Mouse (Mus musculus) intestine, postnatal 0 days (tissue): ENCODE data around the gene Celsr2. TPM values are rescaled to one million over a fixed set of nuclear protein-coding genes. Genes with fewer than 3 reads are reported as not detected.

ENCODE experiments used
- ATAC-seq: fragments of 200-750 bp; cut with Nextera tagmentation; 2 replicates; pipeline ENCODE4 v1.8.0; 2017; ENCODE audit warnings: mild to moderate bottlenecking, moderate TSS enrichment, moderate library complexity
- H3K27ac ChIP-seq: fragments of 300-500 bp; sonication (generic); 2 replicates; pipeline ENCODE4 v1.5.1; 2014; ENCODE audit warnings: mild to moderate bottlenecking, low read depth, low read length, moderate library complexity
- H3K27me3 ChIP-seq: fragments of 300-500 bp; sonication (generic); replicated peaks from 2 replicates; pipeline ENCODE4 v1.6.1; 2014; ENCODE audit warnings: low read length, mixed read lengths; ENCODE audit not compliant: control insufficient read depth, insufficient read depth
- H3K36me3 ChIP-seq: fragments of 300-500 bp; sonication (generic); 2 replicates; pipeline ENCODE4 v1.6.1; 2014; ENCODE audit warnings: mild to moderate bottlenecking, moderate library complexity; ENCODE audit not compliant: control insufficient read depth, insufficient read depth
- H3K4me1 ChIP-seq: fragments of 300-500 bp; sonication (generic); replicated peaks from 2 replicates; pipeline ENCODE4 v1.6.1; 2014; ENCODE audit warnings: antibody characterized with exemption, low read length, mixed read lengths; ENCODE audit not compliant: control insufficient read depth, insufficient read depth
- H3K4me2 ChIP-seq: fragments of 300-500 bp; sonication (generic); replicated peaks from 2 replicates; pipeline ENCODE4 v1.6.1; 2014; ENCODE audit warnings: low read depth, mild to moderate bottlenecking, moderate library complexity
- H3K4me3 ChIP-seq: fragments of 300-500 bp; sonication (generic); 2 replicates; pipeline ENCODE4 v1.5.1; 2014; ENCODE audit warnings: low read depth, low read length
- H3K9ac ChIP-seq: fragments of 300-500 bp; sonication (generic); 2 replicates; pipeline ENCODE4 v1.6.1; 2014; ENCODE audit warnings: mild to moderate bottlenecking, low read depth, low read length
- H3K9me3 ChIP-seq: fragments of 300-500 bp; sonication (generic); 2 replicates; pipeline ENCODE4 v1.6.1; 2016; ENCODE audit warnings: mixed run types; ENCODE audit not compliant: control insufficient read depth
- CTCF ChIP-seq: sonication (generic); IDR thresholded peaks from 2 replicates; pipeline ENCODE4 v1.5.1; 2016; ENCODE audit warnings: low read depth, mild to moderate bottlenecking, control low read depth, antibody characterized with exemption, moderate library complexity
- WGBS: fragments of 180-500 bp; shearing (Covaris S2); extraction: QIAGEN DNeasy Blood & Tissue Kit; methylation state at CpG from one replicate; pipeline ENCODE4 v1.1.7; 2014; 5-methylcytosine and 5-hydroxymethylcytosine counted together
- polyA plus RNA-seq: library from polyadenylated mRNA; unstranded; fragments of >200 nt; fragmentation: Nextera tagmentation; extraction: Ambion mirVana; gene quantifications from 2 replicates; pipeline ENCODE4 v1.2.1, GENCODE M21; 2015

The Celsr2 gene
- polyA plus RNA-seq = 0.50 and 1.4 TPM in 2 replicates

DNA sequence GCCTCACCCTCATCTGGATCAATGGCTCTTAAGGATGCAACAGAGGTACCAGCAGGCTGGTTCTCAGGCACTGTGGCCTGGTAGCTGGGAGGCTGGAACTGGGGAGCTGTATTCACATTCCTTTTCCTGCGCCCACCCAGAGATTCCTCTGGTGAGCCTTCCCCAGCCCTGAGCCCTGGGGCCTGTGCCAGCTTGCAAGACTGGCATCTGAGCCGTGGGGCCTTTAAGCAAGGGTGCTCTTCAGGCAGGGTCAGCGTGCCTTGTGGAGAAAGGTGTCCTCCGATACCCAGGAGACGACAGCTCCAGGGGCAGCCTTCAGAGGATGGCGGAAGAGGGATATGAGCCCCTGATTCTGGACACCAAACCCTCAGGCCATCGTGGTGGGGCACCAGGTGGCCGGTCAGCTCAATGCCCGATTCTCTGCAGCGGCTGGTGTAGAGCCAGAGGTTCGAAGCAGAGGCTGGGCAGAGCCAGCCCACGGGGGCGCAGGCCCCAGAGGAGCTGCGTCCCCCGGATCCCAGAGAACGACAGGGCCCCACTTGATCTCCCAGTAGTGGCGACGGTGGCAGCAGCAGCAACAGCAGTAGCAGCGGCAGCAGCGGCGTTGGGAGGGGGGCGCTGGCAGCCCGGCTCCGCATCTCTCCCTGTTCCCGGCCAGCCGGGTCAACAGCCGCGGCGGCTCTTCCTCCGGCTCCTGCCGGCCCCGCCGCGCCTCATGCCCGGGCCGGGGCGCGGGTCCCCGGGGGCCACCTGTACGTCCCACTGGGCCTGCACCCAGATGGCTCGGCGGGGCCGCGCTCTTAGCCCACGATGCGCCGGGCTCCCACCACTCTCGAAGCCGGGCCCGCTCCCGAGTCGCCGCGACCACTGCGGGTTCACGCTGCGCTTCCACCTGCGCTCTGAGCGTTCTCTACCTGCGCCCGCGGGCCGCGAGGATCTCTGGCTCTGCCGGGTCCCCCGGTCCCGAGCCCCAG is at the start of gene Celsr2:
Gene Celsr2, minus strand, starts transcription at position 696 of the 974 bp plus-strand sequence.
- H3K4me1 ChIP-seq = peaks cover 7% of the 10 kb centered on the region; the same call in 1 of the 2 replicates
- no peaks in the 10 kb centered on the region for H3K9me3 ChIP-seq
- peak; percentile 34 for ATAC-seq
- no peaks in the 10 kb centered on the region for H3K36me3 ChIP-seq
- H3K9ac ChIP-seq = peak within 1 kb of the TSS; percentile 48
- WGBS = 13% methylated on average over 47 of the region's 67 CpGs
- peak within 1 kb of the TSS; percentile 53 for H3K4me3 ChIP-seq
- peak within 1 kb of the TSS; percentile 100 for H3K4me2 ChIP-seq
- H3K27ac ChIP-seq = 0 out of 2 replicates have a peak within 1 kb of the TSS, but pooled peaks have one; percentile 23
- no peak for TF ChIP-seq CTCF
- no peaks in the 10 kb centered on the region; the same call in 1 of the 2 replicates for H3K27me3 ChIP-seq

DNA sequence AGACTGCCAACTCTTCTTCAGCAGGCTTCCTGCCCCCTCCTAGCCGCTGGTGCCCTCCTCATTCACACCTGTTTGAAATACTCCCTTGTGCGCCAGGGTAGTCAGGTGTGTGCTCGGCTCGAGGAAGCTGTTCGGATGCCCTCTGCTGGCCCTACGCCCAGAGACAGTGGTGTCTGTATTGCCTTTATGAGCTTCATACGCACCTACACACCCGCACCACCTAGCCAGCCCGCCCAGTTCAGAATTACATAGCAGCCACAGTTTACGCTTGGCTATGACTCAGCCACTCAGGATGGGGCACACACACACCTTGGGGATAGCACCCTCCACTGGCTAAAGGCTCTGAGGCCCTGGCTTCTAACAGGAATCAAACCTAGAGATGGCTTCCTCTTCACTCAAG is 43.5 kb upstream of the Celsr2 start:
- peak overlapping the region; percentile 8 for H3K4me3 ChIP-seq
- TF ChIP-seq CTCF = peak; percentile 74

DNA sequence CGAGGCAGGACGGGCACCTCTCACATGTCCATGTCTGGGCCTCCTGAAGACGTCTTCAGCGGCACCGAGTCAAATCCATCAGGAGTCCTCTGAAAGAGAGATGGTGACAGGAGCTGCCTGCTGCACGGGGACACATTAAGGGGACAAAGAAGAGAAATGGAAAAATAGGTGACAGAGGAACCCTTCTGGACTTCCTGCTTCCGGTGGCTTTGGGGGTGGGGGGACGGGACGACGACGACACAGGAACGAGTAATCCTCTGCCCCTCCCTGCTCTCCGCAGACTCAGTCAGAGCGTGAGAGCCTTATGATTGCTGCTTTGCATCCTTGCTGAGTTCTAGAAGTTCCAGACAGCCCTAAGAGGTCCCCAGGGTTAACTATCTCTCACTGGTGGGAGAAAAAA is 43.0 kb upstream of the Celsr2 start:
- Histone ChIP-seq H3K4me2 (peak overlapping the region; percentile 40), H3K4me3 (peak overlapping the region; percentile 8), H3K9me3 (no peaks in the 10 kb centered on the region), H3K4me1 (no peaks in the 10 kb centered on the region), H3K9ac (no peak overlapping the region; the same call in 1 of the 2 replicates), H3K36me3 (no peaks in the 10 kb centered on the region), H3K27ac (peak overlapping the region; percentile 5; the same call in 1 of the 2 replicates), H3K27me3 (no peaks in the 10 kb centered on the region)
- peak; percentile 37; the same call in 1 of the 2 replicates for ATAC-seq
- no peak for TF ChIP-seq CTCF
- 46% methylated on average over 14 of the region's 14 CpGs for WGBS

More for the DNA sequence above, 43.5 kb upstream of the Celsr2 start:
- H3K9ac ChIP-seq = no peak overlapping the region; the same call in 1 of the 2 replicates
- ATAC-seq = peak; percentile 98
- H3K27ac ChIP-seq = peak overlapping the region; percentile 5; the same call in 1 of the 2 replicates
- H3K27me3 ChIP-seq = no peaks in the 10 kb centered on the region
- H3K4me1 ChIP-seq = no peaks in the 10 kb centered on the region
- peak overlapping the region; percentile 40 for H3K4me2 ChIP-seq
- 14% methylated on average over 10 of the region's 10 CpGs for WGBS
- no peaks in the 10 kb centered on the region for H3K36me3 ChIP-seq
- no peaks in the 10 kb centered on the region for H3K9me3 ChIP-seq

DNA sequence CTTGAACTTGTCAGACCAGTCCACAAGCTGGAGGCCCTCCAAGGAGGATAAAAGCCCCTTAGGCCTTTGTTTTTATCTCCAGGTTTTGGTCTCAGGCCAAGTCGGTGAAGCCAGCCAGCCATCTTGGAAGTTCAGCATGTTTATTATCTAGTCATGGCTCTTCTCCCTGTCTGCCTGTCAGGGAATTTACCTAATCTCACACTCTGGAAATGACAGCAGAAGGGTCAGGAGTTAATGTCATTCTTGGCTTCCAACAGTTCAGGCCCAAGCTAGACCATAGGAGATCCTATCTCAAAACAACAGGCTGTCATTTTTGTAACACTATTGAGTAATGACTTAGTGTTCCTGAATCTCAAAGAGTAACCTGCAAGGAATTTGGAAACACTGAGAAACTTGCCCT is 38.8 kb upstream of the Celsr2 start:
- no peak overlapping the region for H3K27ac ChIP-seq
- no peak for ATAC-seq
- no peak for TF ChIP-seq CTCF
- H3K36me3 ChIP-seq = no peaks in the 10 kb centered on the region
- no peaks in the 10 kb centered on the region for H3K4me1 ChIP-seq
- H3K9ac ChIP-seq = no peak overlapping the region
- H3K4me2 ChIP-seq = no peak overlapping the region
- WGBS = 61% methylated on average over 1 of the region's 1 CpGs
- H3K4me3 ChIP-seq = no peak overlapping the region
- no peaks in the 10 kb centered on the region for H3K9me3 ChIP-seq
- H3K27me3 ChIP-seq = no peaks in the 10 kb centered on the region

DNA sequence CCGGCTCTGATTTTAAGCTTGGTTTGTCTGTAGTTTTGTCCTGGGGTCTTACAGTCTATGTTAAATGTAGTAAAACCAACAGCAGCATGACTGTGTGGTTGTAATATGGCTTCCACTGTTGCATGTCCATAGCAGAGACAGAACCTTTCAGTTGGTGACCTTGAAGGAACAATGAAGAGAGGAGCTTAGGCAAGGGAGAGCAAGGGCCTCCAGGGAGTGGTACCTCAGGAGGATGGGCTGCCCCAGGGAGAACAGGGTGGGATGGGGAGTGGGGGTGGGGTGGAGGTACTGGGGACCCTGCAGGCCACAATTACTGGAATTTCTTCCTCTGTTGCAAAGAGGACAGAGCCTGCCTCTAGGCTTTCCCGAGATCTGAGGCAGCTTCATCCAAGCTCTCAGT is 36.6 kb upstream of the Celsr2 start:
- TF ChIP-seq CTCF = no peak
- H3K27ac ChIP-seq = no peak overlapping the region
- no peak overlapping the region for H3K4me3 ChIP-seq
- H3K27me3 ChIP-seq = no peaks in the 10 kb centered on the region
- H3K9ac ChIP-seq = no peak overlapping the region
- no peak overlapping the region for H3K4me2 ChIP-seq
- no peak for ATAC-seq
- 84% methylated on average over 2 of the region's 2 CpGs for WGBS
- H3K4me1 ChIP-seq = no peaks in the 10 kb centered on the region
- H3K9me3 ChIP-seq = no peaks in the 10 kb centered on the region
- H3K36me3 ChIP-seq = no peaks in the 10 kb centered on the region

DNA sequence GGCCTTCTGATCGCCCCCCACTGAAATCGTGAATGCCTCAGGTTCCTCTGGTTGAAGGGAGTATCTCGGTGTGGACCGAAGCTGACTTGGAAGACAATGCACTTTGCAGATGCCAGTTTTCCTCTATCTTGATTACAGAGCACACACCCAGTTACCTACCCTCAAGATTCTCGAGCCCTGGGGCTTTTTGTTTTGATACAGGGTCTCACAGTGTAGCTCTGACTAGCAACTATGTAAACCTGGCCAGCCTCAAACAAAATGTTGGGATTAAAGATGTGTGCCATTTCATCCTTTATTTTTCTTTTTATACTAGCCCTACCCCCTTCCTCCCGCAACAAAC is 30.0 kb upstream of the Celsr2 start:
- Histone ChIP-seq H3K36me3 (no peaks in the 10 kb centered on the region), H3K9me3 (no peaks in the 10 kb centered on the region), H3K4me1 (peaks cover 6% of the 10 kb centered on the region; the same call in 1 of the 2 replicates), H3K9ac (peak overlapping the region; percentile 66; the same call in 1 of the 2 replicates), H3K27ac (no peak overlapping the region), H3K4me3 (peak overlapping the region; percentile 86), H3K27me3 (no peaks in the 10 kb centered on the region), H3K4me2 (peak overlapping the region; percentile 81)
- no peak for TF ChIP-seq CTCF
- ATAC-seq = peak; percentile 13
- WGBS = 12% methylated on average over 6 of the region's 6 CpGs
